9 mouse cellular contexts compared by ENCODE assay signal in the genomic region with DNA sequence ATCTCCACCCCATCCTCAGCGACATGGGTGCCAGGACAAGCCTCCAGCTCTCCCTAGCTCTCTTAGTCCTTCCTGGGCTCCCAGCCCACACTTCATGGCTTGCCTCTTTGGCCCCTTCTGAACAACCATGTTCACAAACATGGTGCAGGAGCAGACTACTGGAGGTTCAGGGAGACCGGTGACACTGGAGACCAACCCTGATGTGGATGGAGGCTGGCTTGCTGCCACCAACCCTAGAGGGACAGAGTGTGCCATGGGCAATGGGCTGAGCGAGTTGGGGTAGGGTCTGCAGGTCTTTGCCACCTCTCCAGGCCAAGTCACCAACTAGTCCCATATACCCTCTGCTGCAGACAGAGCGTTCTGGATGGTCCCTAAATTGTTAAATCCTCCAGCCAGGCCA. TPM values are rescaled to one million over a fixed set of nuclear protein-coding genes. Genes with fewer than 3 reads are reported as not detected.
A peak's percentile ranks its signal among the peaks of the same experiment; 100 is the strongest.
DNase-seq lines count a peak whose midpoint lies in the region; ATAC-seq and TF ChIP-seq lines count a peak whose summit lies in the region.
"Had no signal": no experiment of that assay in that cellular context is flagged by ENCODE, and none has a peak within 500 bp of the region (broad histone marks: within the 10 kb centered on the region; RNA-seq: fewer than 3 reads in every experiment).

No protein-coding gene starts in this region.

- H3K4me2 ChIP-seq in heart, embryonic 15.5 days, result no peak overlapping the region
- H3K4me2 ChIP-seq in embryonic facial prominence, embryonic 12.5 days (replicated peaks), result no peak overlapping the region
- no peak overlapping the region for H3K4me2 ChIP-seq in intestine, embryonic 16.5 days (ENCODE audit: low read depth, low read length)
- H3K4me2 ChIP-seq in liver, postnatal 0 days (ENCODE audit: low read depth, low read length), result no peak overlapping the region

- peak overlapping the region; percentile 95 for H3K27ac ChIP-seq in heart, embryonic 15.5 days
- peak overlapping the region; percentile 97 for H3K27ac ChIP-seq in embryonic facial prominence, embryonic 12.5 days
- H3K27ac ChIP-seq in intestine, embryonic 16.5 days (ENCODE audit: low read length), result peak overlapping the region; percentile 87; the same call in 1 of the 2 replicates
- 0 out of 2 replicates have a peak overlapping the region, but pooled peaks have one; percentile 7 for H3K27ac ChIP-seq in liver, postnatal 0 days (ENCODE audit: low read depth)

- no peak for DNase-seq in heart, postnatal 10 days
- no peak for DNase-seq in liver, postnatal 0 days
- no peak for DNase-seq in urinary bladder, postnatal 25 days (ENCODE audit: low spot score)
- no peak for DNase-seq in left cerebral cortex, postnatal 10 days (ENCODE audit: extremely low spot score in 1 of 2, low spot score in 2 of 2)
- DNase-seq in urinary bladder, postnatal 10 days (ENCODE audit: low spot score), result no peak

- ATAC-seq in heart, embryonic 15.5 days (replicated peaks; ENCODE audit: insufficient number of reproducible peaks, insufficient read depth, low FRiP score, low read depth), result no peak
- no peak for ATAC-seq in embryonic facial prominence, embryonic 12.5 days (ENCODE audit: insufficient number of reproducible peaks, insufficient read depth, low FRiP score, low TSS enrichment)
- ATAC-seq in intestine, embryonic 16.5 days, result no peak
- ATAC-seq in liver, postnatal 0 days, result no peak

- intact Hi-C loops in heart, postnatal 10 days (cut with DNase I), result loop anchor here (5.0 kb wide), 1 partner anchor 37 kb away; no protein-coding TSS in a partner anchor
- intact Hi-C loops in left cerebral cortex, postnatal 10 days (cut with DNase I), result no loop called here

- no peak for TF ChIP-seq EP300 in liver, postnatal 0 days (IDR thresholded peaks at IDR 0.05; ENCODE audit: low read depth)

- H3K9ac ChIP-seq in heart, embryonic 15.5 days, result peak overlapping the region; percentile 28; the same call in 1 of the 2 replicates
- no peak overlapping the region for H3K9ac ChIP-seq in embryonic facial prominence, embryonic 12.5 days
- no peak overlapping the region; the same call in 1 of the 2 replicates for H3K9ac ChIP-seq in intestine, embryonic 16.5 days (ENCODE audit: low read depth, low read length)
- H3K9ac ChIP-seq in liver, postnatal 0 days (replicated peaks), result no peak overlapping the region
- H3K9ac ChIP-seq: neural tube, embryonic 12.5 days had no signal

- 86% methylated on average over 4 of the region's 4 CpGs for WGBS in heart, embryonic 15.5 days
- 81% methylated on average over 4 of the region's 4 CpGs for WGBS in embryonic facial prominence, embryonic 12.5 days
- 66% methylated on average over 4 of the region's 4 CpGs for WGBS in intestine, embryonic 16.5 days
- WGBS in liver, postnatal 0 days (ENCODE audit: insufficient replicate concordance), result 75% methylated on average over 4 of the region's 4 CpGs

- no peaks in the 10 kb centered on the region for H3K9me3 ChIP-seq in heart, embryonic 15.5 days (replicated peaks)
- H3K9me3 ChIP-seq in embryonic facial prominence, embryonic 12.5 days, result peaks cover 8% of the 10 kb centered on the region; the same call in 1 of the 2 replicates
- no peaks in the 10 kb centered on the region; the same call in 1 of the 2 replicates for H3K9me3 ChIP-seq in intestine, embryonic 16.5 days (ENCODE audit: control insufficient read depth, low read length)
- H3K9me3 ChIP-seq in liver, postnatal 0 days (ENCODE audit: low read length), result no peaks in the 10 kb centered on the region

- no peak overlapping the region for H3K4me3 ChIP-seq in heart, embryonic 15.5 days
- H3K4me3 ChIP-seq in embryonic facial prominence, embryonic 12.5 days, result no peak overlapping the region
- no peak overlapping the region for H3K4me3 ChIP-seq in intestine, embryonic 16.5 days (ENCODE audit: low read length)
- no peak overlapping the region for H3K4me3 ChIP-seq in liver, postnatal 0 days (ENCODE audit: low read depth, low read length)
- H3K4me3 ChIP-seq: neural tube, embryonic 12.5 days had no signal

- H3K4me1 ChIP-seq in heart, embryonic 15.5 days (replicated peaks), result peaks cover 36% of the 10 kb centered on the region
- peaks cover 33% of the 10 kb centered on the region for H3K4me1 ChIP-seq in embryonic facial prominence, embryonic 12.5 days
- H3K4me1 ChIP-seq in intestine, embryonic 16.5 days (ENCODE audit: control insufficient read depth, insufficient read depth, low read length), result peaks cover 27% of the 10 kb centered on the region
- peaks cover 24% of the 10 kb centered on the region for H3K4me1 ChIP-seq in liver, postnatal 0 days (ENCODE audit: insufficient read depth)

- no peaks in the 10 kb centered on the region for H3K36me3 ChIP-seq in heart, embryonic 15.5 days
- no peaks in the 10 kb centered on the region for H3K36me3 ChIP-seq in embryonic facial prominence, embryonic 12.5 days
- H3K36me3 ChIP-seq in intestine, embryonic 16.5 days (ENCODE audit: control insufficient read depth, insufficient read depth, low read length), result no peaks in the 10 kb centered on the region
- H3K36me3 ChIP-seq in liver, postnatal 0 days (replicated peaks; ENCODE audit: insufficient read depth, low read length), result no peaks in the 10 kb centered on the region
- H3K36me3 ChIP-seq: neural tube, embryonic 12.5 days had no signal

- no peak for TF ChIP-seq CTCF in liver, postnatal 0 days (IDR thresholded peaks at IDR 0.05; ENCODE audit: low read depth)

- H3K27me3 ChIP-seq in heart, embryonic 15.5 days, result no peaks in the 10 kb centered on the region
- H3K27me3 ChIP-seq in embryonic facial prominence, embryonic 12.5 days, result no peaks in the 10 kb centered on the region
- H3K27me3 ChIP-seq in intestine, embryonic 16.5 days (replicated peaks; ENCODE audit: control insufficient read depth, insufficient read depth, low read length), result no peaks in the 10 kb centered on the region
- H3K27me3 ChIP-seq in liver, postnatal 0 days (ENCODE audit: insufficient read depth, low read length), result no peaks in the 10 kb centered on the region
- H3K27me3 ChIP-seq: neural tube, embryonic 12.5 days had no signal

RNA-seq across cellular contexts. Expression of gene 1700001O22Rik, which starts 44.0 kb away (rescaled TPM):
- 2.1 and 2.6 TPM in 2 replicates for polyA plus RNA-seq in heart, embryonic 15.5 days (2015; fragmentation: Nextera tagmentation; extraction: Ambion mirVana)
- 1 to 10 TPM in 1 of 2 experiments, under 1 TPM in 1; 0.93 to 1.7 TPM for total RNA-seq in heart, postnatal 10 days (2021)
- 3.8 and 4.0 TPM in 2 replicates for polyA plus RNA-seq in embryonic facial prominence, embryonic 12.5 days (2016; fragmentation: Nextera tagmentation; extraction: Ambion mirVana)
- 0.99 and 1.2 TPM in 2 replicates for polyA plus RNA-seq in intestine, embryonic 16.5 days (2015; fragmentation: Nextera tagmentation; extraction: Ambion mirVana)
- polyA plus RNA-seq in liver, postnatal 0 days (2015; fragmentation: Nextera tagmentation; extraction: Ambion mirVana), result not detected in 2 replicates
- total RNA-seq in left cerebral cortex, postnatal 10 days (2021), result 1 to 10 TPM; 2.1 to 2.3 TPM

RNA-seq across cellular contexts. Expression of gene Ntmt1, which starts 48.2 kb away (rescaled TPM):
- 75.8 and 77.2 TPM in 2 replicates for polyA plus RNA-seq in heart, embryonic 15.5 days (2015; fragmentation: Nextera tagmentation; extraction: Ambion mirVana)
- 10 to 100 TPM; 41.3 to 41.9 TPM for total RNA-seq in heart, postnatal 10 days (2021)
- 105 and 106 TPM in 2 replicates for polyA plus RNA-seq in embryonic facial prominence, embryonic 12.5 days (2016; fragmentation: Nextera tagmentation; extraction: Ambion mirVana)
- polyA plus RNA-seq in intestine, embryonic 16.5 days (2015; fragmentation: Nextera tagmentation; extraction: Ambion mirVana), result 76.3 and 87.4 TPM in 2 replicates
- polyA plus RNA-seq in liver, postnatal 0 days (2015; fragmentation: Nextera tagmentation; extraction: Ambion mirVana), result 27.8 and 30.2 TPM in 2 replicates
- total RNA-seq in left cerebral cortex, postnatal 10 days (2021), result 10 to 100 TPM; 49.6 to 52.9 TPM

Comparison
In these comparisons a context has a peak if more than half of its experiments do, and no peak if none do; other contexts are left out.
1. H3K27ac ChIP-seq: peak in every context shown above with its lines; median percentile 97 in embryonic facial prominence, embryonic 12.5 days; 95 in heart, embryonic 15.5 days; 87 in intestine, embryonic 16.5 days; 7 in liver, postnatal 0 days.